Comparison of ENCODE assay signal across 7 mouse cellular contexts in the genomic region with DNA sequence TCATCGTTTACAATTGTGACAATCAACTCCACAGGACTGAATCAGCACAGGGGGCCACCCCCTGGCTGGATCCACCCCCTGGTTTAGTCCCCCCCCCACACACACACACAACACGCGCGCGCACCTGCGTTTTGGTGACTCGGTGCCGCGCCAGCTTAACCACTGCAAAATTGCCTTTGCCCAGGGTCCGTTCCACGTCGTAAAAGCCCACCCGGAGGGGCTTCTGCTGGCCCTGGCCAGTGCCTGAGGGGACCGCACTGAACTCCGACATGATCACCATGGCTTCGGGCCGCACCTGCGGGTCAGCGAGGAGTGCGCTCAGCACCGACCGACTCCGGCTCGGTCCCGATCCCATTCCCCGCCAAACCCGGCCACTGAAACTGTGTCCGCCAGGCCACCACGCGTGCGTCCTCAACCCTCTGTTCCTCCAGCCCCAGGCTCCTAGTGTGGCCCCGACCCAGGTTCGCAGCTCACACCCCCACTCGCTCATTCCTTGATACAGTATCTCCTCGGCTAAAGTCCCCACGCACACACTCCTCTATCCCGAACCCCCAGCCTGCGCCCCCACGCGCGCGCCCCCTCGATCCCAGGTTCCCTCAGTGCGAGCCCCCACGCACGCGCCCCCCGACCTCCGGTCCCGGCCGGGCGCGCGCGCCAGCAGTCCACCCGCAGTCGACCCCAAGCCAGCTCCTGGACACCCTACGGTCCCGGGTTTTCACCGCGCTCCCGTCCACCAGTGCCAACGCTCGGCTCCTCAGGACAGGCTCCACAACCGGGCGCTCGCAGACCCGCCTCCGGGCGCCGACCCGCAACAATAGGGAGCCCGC. TPM values are rescaled to one million over a fixed set of nuclear protein-coding genes. Genes with fewer than 3 reads are reported as not detected.
DNase-seq lines count a peak whose midpoint lies in the region; ATAC-seq and TF ChIP-seq lines count a peak whose summit lies in the region.

No protein-coding gene starts in this region.

- peak overlapping the region; percentile 67 to 77 for H3K4me3 ChIP-seq in heart, embryonic 14.5 days (ENCODE audit: control insufficient read depth in 1 of 2, insufficient read depth in 1 of 2, low read depth in 1 of 2, low read length in 2 of 2)
- peak overlapping the region; percentile 92 for H3K4me3 ChIP-seq in small intestine, adult 2 months (ENCODE audit: low read depth, low read length)

- H3K4me1 ChIP-seq in heart, embryonic 14.5 days (ENCODE audit: control insufficient read depth in 2 of 2, insufficient read depth in 2 of 2, low read length in 2 of 2) = peaks cover 32 to 47% of the 10 kb centered on the region in 2 experiments
- peaks cover 23% of the 10 kb centered on the region for H3K4me1 ChIP-seq in small intestine, adult 2 months (ENCODE audit: control insufficient read depth, insufficient read depth, insufficient read length, low read length)

- WGBS in heart, embryonic 14.5 days = under 1% methylated on average over 65 of the region's 73 CpGs
- under 1% methylated on average over 73 of the region's 73 CpGs for WGBS in small intestine, adult 2 months

- H3K36me3 ChIP-seq in heart, embryonic 14.5 days (ENCODE audit: control insufficient read depth, insufficient read depth, low read length) = peaks cover 30% of the 10 kb centered on the region
- peaks cover 12% of the 10 kb centered on the region for H3K36me3 ChIP-seq in small intestine, adult 2 months (ENCODE audit: control insufficient read depth, insufficient read depth, low read length)

- peak overlapping the region; percentile 53 to 88 for H3K27ac ChIP-seq in heart, embryonic 14.5 days (replicated peaks in 1 of 2; ENCODE audit: control insufficient read depth in 1 of 2, insufficient read depth in 1 of 2, low read depth in 2 of 2, low read length in 2 of 2)
- H3K27ac ChIP-seq in small intestine, adult 2 months (ENCODE audit: insufficient read depth, low read depth, low read length) = peak overlapping the region; percentile 18

- H3K9me3 ChIP-seq in heart, embryonic 14.5 days (ENCODE audit: control insufficient read depth, low read length) = no peaks in the 10 kb centered on the region

- H3K4me2 ChIP-seq in heart, embryonic 14.5 days (ENCODE audit: low read length) = peak overlapping the region; percentile 82

- H3K27me3 ChIP-seq in heart, embryonic 14.5 days (ENCODE audit: control insufficient read depth, insufficient read depth, low read length) = no peaks in the 10 kb centered on the region
- no peaks in the 10 kb centered on the region for H3K27me3 ChIP-seq in small intestine, adult 2 months (ENCODE audit: control insufficient read depth, insufficient read depth, low read length)

- TF ChIP-seq POLR2A in small intestine, adult 2 months (IDR thresholded peaks at IDR 0.05; ENCODE audit: low read depth, low read length) = no peak

- peak; percentile 81 for DNase-seq in CD4-positive helper T cell, adult 2 months (ENCODE audit: low read depth, low spot score)
- DNase-seq in MN1 (ENCODE audit: low spot score) = peak; percentile 67
- DNase-seq in embryo, embryonic 11 days = peak; percentile 63
- DNase-seq in kidney, postnatal 25 days = peak; percentile 49 to 78
- DNase-seq in lung, postnatal 25 days (ENCODE audit: low spot score) = peak; percentile 46

- H3K9ac ChIP-seq in heart, embryonic 14.5 days (ENCODE audit: low read length) = peak overlapping the region; percentile 96

- TF ChIP-seq CTCF in small intestine, adult 2 months (IDR thresholded peaks at IDR 0.05; ENCODE audit: extremely low read depth, insufficient read length, insufficient replicate concordance, low read depth, low read length) = no peak

- peak; percentile 11; the same call in 1 of the 2 replicates for ATAC-seq in heart, embryonic 14.5 days (ENCODE audit: insufficient number of reproducible peaks, insufficient read depth, low FRiP score, low read depth)

RNA-seq across cellular contexts. Expression of gene Sik1, which starts 0.6 kb away (rescaled TPM):
- polyA plus RNA-seq in heart, embryonic 14.5 days (2014; fragmentation: Nextera tagmentation; extraction: Ambion mirVana) = 16.6 and 20.3 TPM in 2 replicates
- polyA plus RNA-seq in small intestine, adult 2 months (2012; rRNA removed) = 8.0 and 16.9 TPM in 2 replicates

Comparison
In these comparisons a context has a peak if more than half of its experiments do, and no peak if none do; other contexts are left out.
1. Peak in every context shown above with its lines: DNase-seq, ATAC-seq, H3K4me3 ChIP-seq and H3K27ac ChIP-seq.